Mouse (Mus musculus) T-cell, adult 2 months (primary cell): ENCODE results near the gene Palm2.
A peak's percentile ranks its signal among the peaks of the same experiment; 100 is the strongest.

Experiments used
- DNase-seq: peaks from one replicate; pipeline ENCODE4 v3.0.0; 2022; ENCODE audit warnings: low spot score

Palm2 gene

GRCm38 (mm10) chr4:57622816-57623215, 188.8 kb downstream of the Palm2 start:
- DNase-seq, result no peak

DNA sequence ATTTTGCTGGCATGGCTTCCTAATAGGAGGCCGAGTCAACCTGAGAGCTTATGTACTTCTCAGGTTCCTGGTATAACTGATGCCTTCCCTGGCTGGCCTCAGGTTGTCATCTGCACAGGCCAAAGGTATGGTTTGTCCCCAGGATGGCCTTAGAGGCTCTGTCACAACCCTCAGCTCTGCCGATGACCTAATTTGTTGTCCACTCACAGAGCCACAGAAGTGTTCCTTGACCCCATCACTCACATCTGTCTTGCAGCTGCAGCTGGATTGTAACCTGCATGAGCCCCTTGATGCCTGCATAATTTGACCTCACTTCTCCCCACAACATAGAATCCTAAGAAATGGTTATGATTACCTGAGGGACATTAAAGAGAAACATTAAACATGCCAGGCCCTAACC, 190.8 kb downstream of the Palm2 start:
- no peak for DNase-seq

GRCm38 (mm10) chr4:57625306-57625705, 191.3 kb downstream of the Palm2 start:
- no peak for DNase-seq

DNA sequence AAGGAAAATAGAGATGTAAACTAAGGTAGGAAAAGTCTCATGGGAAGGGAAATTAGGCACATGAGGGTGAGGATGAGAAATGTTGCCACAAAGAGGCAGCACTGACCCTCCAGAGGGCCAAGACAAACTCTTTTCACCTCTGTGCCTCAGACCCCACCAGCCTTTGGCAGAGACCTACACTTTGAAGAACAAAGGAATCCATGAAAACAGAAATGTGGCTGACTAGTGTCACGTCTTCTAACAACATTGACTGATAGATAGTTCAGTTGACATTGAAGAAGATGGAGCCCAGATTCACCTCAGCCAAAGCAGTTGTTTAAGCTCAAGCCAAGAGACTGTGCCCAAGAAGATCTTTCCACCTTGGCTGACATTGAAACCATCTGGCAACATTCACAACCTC, 191.7 kb downstream of the Palm2 start:
- no peak for DNase-seq

DNA sequence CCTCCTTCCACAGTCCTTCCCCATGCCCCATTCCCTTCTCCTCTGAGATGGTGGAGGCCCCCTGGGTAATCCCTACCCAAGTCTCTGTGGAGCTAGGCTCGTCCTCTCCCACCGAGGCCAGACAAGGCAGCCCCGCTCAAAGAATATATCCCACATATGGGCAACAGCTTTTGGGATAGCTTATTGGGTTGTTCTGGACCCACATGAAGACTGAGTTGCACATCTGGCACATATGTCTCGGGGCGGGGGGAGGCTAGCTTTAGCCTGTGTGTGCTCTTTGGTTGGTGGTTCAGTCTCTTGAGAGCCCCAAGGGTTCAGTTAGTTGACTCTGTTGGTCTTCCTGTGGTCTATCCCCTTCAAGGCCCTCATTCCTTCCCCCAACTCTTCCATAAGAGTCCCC, 192.9 kb downstream of the Palm2 start:
- DNase-seq, result no peak

GRCm38 (mm10) chr4:57632386-57632785, 198.3 kb downstream of the Palm2 start:
- DNase-seq, result no peak

GRCm38 (mm10) chr4:57633052-57633451, 199.0 kb downstream of the Palm2 start:
- DNase-seq, result no peak

DNA sequence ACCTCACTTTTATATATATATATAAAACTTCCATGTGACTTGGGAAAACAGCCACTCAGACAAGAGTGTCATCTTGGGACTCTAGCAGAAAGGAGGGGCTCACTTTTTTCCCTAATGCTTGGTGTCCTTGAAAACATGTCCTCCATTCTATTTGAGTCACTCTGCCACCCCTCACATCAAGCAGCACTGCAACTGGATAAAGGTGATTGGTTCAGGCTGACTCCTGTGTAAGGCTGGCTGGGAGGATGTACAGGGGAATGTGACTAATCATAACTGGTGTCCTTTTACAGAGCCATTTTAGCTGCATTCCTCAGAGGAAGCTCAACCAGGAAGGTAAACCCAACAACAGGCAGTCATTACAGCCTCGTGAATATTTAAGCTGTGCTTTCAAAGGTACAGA, 200.9 kb downstream of the Palm2 start:
- DNase-seq, result no peak

GRCm38 (mm10) chr4:57636782-57637482, 202.9 kb downstream of the Palm2 start:
- DNase-seq, result no peak

GRCm38 (mm10) chr4:57637636-57638386, 203.8 kb downstream of the Palm2 start:
- no peak for DNase-seq

DNA sequence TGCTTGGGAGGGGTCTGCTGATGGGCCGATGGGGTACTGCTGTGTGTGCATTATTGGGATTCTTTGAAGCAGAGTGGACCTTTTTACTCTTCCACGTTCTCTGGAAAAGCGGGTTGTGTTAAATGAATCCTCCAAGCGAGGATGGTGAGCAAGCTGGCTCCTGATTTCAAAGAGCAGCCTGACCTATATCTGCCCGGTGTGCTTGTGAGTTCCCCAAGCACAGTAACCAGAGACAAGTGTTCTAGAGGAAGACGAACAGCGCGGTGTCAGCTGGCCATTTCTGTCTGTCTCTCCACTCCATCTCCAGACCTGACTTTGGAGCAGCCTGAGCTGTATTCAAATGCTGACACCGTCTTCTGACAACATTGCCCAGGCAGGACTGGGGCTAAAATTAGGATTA, 204.9 kb downstream of the Palm2 start:
- no peak for DNase-seq

- DNase-seq, result peak; percentile 78
Observed at GRCm38 (mm10) chr4:57640222-57640621, 206.2 kb downstream of the Palm2 start.

GRCm38 (mm10) chr4:57640971-57641370, 206.9 kb downstream of the Palm2 start:
- DNase-seq, result no peak

DNA sequence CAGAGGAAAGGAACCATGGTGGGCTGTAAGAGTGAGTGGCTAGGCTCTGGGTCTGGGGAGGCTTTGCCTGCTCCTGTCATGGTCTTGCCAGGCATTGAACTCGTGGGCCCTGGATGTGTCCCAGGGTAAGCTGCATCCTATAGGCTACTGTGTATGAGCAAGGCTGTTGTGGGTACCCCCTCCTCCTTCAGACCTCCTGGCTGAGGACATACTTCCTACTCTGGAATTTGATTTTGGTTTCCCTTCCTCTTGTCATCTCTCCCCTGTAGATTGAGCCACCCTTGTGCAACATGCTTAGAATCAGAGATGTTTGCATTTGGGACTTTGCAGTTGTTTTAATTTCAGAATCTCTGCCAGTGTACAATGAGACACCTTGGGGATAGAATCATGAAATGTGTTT, 216.9 kb downstream of the Palm2 start:
- DNase-seq, result no peak

DNA sequence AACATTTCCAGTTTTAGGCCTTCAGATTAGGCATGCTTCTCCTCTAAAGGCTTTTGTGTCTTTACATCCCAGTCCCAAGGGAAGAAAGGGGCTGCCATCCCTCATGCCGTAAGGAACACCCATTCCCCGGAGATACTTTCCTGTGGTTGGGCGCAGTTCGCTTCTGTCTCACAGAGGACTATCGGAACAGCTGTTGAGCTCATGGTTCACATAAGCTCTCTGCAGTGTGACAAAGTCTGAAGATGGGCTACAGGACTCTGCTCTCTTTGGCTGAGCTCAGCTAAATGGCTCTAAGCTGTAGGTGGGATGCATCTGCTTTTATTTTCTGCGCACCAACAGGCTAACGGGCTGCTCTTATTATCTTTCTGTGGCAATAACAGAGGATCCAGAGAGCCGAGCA, 217.5 kb downstream of the Palm2 start:
- no peak for DNase-seq

DNA sequence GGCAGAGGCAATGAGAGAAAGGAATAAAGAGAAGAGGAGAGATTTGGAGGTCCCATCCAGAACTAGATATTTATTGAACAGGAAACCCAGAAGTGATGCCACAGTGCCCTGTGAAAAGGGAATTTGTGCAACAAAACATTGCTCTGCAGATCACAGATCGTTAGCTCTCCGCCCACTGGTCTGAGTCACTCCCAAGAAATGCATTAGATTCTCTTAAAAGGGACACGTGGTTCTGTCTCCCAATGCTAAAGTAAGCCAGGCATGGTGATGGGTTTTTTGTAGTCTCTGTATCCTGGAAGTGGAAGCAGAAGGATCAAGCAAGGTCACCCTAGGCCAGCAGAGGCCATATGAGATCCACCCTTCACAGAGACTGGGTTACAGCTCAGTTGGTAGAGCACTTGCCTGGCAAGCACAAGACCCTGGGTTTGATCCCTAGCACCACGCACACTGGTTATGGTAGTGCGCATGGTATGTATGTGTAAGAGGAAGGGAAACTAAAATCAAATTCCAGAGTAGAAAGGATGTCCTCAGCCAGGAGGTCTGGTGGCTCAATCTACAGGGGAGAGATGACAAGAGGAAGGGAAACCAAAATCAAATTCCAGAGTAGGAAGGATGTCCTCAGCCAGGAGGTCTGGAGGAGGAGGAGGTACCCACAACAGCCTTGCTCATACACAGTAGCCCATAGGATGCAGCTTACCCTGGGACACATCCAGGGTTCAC, 218.3 kb downstream of the Palm2 start:
- DNase-seq, result no peak

DNA sequence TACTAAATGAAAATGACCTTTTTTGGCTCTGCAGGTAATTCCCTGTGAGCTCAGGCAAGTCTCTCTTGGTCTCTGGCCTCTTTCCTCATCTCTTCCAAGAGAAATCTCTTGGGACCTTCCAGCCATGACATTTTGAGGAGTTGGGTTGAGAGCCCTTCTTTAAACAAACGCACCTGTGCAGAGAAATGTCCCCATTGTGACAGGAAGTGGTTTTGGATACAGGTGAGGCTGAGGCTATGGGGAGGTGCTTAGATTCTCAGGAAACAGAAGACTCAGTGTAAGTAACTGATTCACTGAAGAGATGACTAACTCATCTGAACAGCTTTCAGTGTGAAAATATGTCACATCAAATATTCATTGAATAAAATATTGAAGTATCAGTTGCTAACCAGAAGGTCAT, 221.9 kb downstream of the Palm2 start:
- peak; percentile 11 for DNase-seq

DNA sequence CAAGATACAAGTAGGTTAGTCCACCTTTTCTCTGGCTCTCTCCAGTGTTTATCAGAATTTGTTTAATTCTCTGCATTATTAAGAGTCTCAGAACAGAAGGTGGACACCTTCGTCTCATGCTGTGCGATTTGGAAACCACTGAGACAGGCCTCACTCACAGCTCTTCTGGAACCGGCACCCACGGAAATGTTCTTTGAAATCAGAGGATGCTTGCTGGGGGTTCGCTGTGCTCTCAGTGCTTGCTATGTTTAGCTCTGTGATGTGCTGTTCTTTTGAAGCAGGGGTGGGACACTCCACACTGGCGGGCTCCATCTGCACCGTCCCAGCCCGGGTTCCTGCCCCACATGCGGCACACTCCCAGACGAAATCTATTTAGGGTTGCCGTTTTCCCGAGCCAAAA, 222.3 kb downstream of the Palm2 start:
- peak; percentile 29 for DNase-seq

DNA sequence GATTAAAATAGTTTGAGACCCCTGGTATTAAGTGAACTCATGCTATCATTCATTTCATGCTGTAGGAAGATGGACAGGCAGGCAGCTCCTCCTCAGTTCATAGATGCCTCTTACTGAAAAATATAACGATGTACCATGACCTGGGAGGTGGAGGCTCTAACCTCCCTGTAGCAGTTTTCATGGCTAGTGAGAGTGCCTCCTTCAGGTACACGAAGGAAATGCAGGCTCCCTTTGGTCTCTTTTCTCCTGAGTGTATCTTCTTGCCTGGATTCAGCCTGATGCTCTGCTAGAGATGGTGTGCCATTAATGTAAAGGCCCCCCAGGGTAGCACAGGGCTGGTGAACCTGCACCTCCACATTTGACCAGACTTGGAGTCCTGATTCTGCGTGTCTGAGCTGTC, 222.8 kb downstream of the Palm2 start:
- no peak for DNase-seq

DNA sequence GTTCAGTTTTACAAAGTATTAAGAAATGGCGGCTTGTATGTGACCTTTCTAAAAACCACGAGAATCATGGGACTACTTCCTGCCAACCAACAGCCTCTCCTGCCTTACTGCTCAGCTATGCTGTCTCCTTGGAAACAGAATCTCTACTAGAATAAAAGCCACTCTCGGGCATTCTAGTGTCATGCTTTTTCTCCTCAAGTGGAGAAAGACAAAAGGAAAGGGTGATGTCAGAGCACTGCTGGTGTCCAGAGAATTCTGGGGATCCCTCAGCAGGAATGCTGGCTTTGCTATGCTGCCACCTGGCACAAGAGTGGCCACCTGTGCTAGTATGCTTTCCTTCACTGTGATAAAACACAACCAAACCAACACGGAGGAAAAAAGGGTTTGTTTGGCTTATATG, 226.4 kb downstream of the Palm2 start:
- DNase-seq, result no peak

- no peak for DNase-seq
Observed at GRCm38 (mm10) chr4:57666101-57666500, 232.1 kb downstream of the Palm2 start.

GRCm38 (mm10) chr4:57670813-57671469, 236.9 kb downstream of the Palm2 start:
- DNase-seq, result no peak

DNA sequence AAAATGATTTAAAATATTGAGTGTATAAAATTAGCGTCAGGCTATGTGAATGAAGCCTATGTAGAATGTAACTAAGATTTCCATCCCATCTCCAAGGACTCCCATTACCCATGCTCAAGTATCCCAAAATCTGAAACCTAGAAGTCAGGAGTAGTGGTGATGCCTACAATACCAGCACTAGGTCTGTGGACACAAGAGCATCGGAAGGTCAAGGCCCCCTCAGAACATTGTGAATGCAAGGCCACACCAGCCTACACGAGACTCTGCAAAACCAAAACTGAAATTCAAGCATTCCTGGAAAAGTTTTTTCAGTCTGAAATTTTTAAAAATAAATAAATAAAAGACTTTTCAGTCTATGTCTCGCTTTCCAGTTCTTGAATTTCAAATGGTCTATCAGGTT, 238.5 kb downstream of the Palm2 start:
- no peak for DNase-seq
